Mouse (Mus musculus): ENCODE results near the gene Fam198b. TPM values are rescaled to one million over a fixed set of nuclear protein-coding genes. Genes with fewer than 3 reads are reported as not detected.

The Fam198b gene
- total and polyA plus RNA-seq, 3 experiments, result 2.8 to 31.2 (median 6.2) TPM

DNA sequence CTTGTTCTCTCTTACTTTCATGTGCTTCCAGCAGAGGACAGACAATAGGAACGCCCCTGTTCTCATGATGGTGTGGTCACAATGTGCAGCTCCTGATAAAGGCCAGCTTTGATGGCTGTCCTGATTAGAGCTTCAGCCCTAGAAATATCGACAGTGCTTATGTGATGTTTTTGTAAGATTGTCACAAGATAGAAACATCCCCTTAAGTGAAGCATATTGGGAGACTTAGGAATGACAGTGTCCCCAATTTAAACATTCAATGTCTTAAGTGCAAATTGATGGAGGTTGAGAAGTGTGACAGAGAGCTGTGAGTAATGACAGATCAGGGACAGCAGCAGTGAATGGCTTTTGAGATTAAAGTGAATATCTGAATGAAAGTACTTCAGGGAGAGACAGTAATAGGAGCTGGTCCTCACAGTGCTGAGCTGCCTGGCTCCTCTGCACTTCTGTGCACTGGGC is 99.7 kb downstream of the Fam198b start:
- DNase-seq, result no peak

DNA sequence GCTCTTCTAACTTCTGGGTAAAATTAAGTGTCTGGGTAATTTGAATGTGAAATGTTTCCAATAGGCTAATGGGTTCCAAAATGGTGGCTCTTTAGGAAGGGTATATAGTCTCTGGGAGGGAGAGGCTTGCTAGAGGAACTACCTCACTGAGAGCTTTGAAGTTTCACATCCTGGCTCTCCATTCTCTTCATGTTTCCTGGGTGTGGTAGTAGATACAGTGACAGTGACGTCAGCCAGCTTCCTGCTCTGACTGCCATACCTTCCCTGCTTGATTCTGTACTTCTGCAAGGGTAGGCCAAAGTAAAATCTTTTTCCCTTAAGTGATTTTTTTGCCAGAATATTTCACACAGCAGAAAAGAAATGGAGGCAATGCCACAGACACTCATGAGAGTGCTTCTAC is 100.2 kb downstream of the Fam198b start:
- no peak for DNase-seq

DNA sequence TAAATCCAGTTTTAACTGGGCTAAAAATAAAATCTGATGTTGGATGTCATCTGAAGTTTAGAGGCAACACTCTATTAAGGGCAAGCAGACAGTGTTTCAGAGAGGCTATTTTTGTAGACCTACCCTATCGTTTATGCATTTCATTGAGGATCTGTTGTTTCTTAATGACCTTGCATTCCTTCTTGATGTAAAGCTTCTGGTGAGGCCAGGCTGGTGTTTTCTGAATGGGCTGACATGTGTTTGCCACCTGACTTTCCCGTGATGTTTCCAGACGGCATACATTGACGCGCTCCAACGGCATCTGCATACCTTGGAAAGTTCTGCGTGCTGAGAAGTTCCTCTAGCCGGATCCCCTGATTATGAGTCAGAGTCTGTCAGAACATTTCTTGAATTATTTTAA is 104.9 kb downstream of the Fam198b start:
- DNase-seq, result no peak

DNA sequence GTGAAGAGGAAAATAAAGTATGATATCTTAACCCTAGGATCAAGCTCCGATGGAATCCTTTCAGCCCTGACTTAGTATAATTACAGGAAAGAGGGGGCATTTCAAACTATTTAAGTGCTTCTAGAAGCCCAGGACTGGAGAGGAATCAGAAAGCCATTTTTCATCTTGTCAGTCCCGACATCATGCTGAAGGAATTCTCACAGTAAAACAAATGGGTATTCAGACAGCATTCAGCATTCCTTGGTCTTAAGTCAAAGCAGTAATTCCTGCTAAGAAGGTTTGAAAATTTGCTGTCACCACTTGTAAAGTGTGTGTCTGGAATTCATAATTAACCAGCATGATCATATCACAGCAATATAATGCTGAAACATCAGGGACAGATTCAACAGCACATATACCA is 105.6 kb downstream of the Fam198b start:
- no peak for DNase-seq

DNA sequence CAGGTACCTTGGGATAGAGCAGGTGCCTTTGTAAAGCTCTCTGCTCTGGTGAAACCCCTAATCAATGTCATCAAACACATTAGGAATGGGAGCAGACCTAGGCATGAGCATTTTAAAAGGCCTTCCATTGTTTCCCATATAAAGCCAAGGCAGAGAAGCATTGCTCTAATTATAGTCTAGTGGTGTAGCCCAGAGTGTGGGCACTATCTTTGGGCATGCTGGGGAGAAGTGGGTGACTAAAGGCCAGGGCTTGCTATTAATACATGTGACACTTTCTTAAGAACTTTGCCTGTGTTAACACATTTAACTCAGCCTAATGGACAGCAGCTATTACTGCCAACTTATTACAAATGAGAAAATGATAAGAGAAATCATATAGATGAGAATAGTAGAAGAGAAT is 106.1 kb downstream of the Fam198b start:
- DNase-seq, result no peak

DNA sequence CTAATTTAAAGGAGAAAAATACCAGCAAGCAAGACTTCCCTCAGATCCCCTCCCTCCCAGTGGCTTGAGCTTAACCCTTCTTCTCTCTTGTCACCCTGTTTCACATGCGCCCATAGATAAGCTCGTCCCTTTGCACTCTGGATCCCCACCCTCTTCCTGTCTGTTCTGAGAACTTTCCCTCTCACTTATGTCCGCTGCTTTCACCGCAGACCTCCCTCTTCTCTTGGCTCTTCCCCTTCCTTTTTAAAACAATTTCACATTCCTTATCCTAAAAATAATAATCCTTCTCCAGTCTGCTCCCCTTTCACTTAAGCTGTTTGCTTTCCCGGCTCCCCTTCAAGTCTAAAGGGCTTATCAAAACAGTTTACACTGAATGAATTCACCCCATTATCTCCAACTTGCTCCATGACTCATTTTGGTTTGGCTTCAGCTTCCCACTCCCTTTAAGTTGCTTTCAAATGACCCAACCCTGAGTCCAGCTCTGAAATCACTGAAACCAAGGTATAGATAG is 109.8 kb downstream of the Fam198b start:
- DNase-seq, result no peak

DNA sequence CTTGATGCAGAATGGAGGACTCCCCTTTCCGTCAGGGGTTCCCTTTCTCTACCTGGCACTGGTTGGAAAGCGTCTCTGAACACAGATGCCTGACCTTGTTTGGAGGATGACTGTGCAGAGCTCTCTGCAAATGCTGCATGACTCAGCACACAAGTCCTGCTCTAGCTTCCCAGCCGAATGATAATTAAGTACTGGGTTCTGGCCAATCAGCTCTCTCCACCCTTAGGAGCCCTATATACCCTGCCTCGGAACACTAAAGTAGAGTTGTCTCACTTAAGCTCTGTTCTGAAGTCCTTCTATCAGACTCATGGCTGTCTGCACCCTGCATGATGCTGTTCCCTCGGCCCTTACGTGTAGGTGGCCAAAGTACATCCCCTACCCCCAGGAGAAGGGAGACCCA is 111.4 kb downstream of the Fam198b start:
- DNase-seq, result peak; percentile 73

Other genes starting within 250 kb of the Fam198b start
- not detected for gene Rxfp1, start 146.7 kb upstream of the Fam198b start, total RNA-seq (2021)
- gene Rxfp1, start 146.7 kb upstream of the Fam198b start, polyA plus RNA-seq (2012; rRNA removed), result not detected in 2 replicates
- 10 to 100 TPM in 1 of 2 experiments, 1 to 10 TPM in 1; 9.0 to 14.6 TPM for gene Tmem144, start 31.8 kb upstream of the Fam198b start, total RNA-seq (2021)
- gene Tmem144, start 31.8 kb upstream of the Fam198b start, polyA plus RNA-seq (2012; rRNA removed), result 1.5 and 2.1 TPM in 2 replicates

Measured in adrenal gland, adult 2 months (tissue).